Mouse (Mus musculus): ENCODE data around the gene Psen1.

The Psen1 gene

DNA sequence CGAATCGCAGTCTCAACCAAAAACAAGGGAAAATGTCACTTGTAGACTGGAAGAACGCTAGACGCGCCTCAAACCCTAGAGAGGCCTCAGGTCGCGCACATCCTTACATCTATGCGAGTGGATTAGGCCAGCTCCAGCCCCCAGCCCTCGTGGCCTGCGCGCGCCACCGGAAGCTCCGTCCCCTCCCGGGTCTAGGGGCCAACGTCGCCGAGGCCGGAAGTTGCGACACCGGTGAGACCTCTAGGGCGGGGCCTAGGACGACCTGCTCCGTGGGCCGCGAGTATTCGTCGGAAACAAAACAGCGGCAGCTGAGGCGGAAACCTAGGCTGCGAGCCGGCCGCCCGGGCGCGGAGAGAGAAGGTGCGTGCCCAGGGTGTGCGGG lies at the start of gene Psen1:
Gene Psen1, plus strand, starts transcription at position 219 of the 382 bp plus-strand sequence.
- DNase-seq (ENCODE audit: low spot score) = peak; percentile 93

GRCm38 (mm10) chr12:83641233-83641632 lies 46.7 kb upstream of the Psen1 start:
- no peak for DNase-seq (ENCODE audit: low spot score)

DNA sequence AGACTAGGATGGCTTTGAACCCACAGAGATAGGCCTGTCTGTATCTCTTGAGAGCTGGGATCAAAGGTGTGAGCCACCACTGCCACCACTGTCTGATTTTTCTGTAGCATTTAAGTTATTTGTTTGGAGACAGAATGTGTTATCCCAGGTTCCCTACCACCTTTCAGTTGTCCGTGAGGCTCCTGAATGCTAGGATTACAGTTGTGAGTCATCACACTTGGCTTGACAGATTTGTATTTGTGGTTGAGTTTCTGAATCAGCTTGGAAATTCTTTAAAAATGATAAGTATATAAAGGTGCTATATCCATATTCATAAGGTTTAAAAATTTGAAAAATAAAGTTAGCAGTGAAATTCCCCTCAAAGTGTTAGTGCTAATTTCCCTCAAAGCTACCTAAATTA lies 44.8 kb upstream of the Psen1 start:
- no peak for DNase-seq (ENCODE audit: low spot score)

DNA sequence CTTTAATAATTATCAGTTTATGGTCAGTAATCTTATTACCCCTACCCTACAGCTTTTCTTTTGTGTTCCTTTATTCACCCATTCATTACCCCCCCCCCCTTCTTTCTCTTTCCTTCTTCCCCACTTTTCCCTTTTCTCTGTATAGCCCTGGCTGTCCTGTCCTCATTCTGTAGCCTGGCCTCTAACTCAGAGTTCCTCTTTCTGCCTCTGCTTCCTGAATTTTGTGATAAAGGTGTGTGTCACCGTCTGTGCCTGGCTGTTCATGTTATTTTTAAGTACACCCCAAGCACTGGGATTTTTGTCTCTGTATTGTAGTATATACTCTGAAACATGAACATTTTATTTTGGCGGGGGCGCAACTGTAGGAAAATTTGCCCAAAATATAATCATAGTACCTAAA lies 37.6 kb upstream of the Psen1 start:
- no peak for DNase-seq (ENCODE audit: low spot score)

DNA sequence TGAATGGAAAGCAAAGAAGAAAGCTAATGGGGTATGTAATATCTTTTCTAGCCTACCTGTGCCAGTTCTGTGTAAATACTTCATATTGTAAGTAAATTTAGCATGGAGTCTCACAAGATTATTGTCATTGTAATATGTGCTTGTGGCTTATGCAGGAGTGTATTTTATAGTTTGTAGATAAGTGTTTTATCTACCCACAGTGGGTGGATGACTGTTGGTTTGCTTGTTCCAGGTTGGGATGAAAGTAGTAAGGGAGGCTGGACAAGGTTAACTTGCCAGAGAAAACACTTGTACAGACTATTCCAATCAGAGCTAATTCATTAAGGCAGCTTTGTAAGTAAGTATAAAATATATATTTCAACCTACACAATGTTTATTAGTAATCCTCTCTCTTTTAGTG lies 36.5 kb upstream of the Psen1 start:
- DNase-seq (ENCODE audit: low spot score) = no peak

GRCm38 (mm10) chr12:83685466-83685865 lies 2.5 kb upstream of the Psen1 start:
- DNase-seq (ENCODE audit: low spot score) = no peak

- no peak for DNase-seq (ENCODE audit: low spot score)
Observed at GRCm38 (mm10) chr12:83686575-83687350, 1.2 kb upstream of the Psen1 start.

GRCm38 (mm10) chr12:83688316-83689086 lies 549 bp downstream of the Psen1 start:
- no peak for DNase-seq (ENCODE audit: low spot score)

- no peak for DNase-seq (ENCODE audit: low spot score)
Observed at GRCm38 (mm10) chr12:83689087-83689432, 1.1 kb downstream of the Psen1 start.

DNA sequence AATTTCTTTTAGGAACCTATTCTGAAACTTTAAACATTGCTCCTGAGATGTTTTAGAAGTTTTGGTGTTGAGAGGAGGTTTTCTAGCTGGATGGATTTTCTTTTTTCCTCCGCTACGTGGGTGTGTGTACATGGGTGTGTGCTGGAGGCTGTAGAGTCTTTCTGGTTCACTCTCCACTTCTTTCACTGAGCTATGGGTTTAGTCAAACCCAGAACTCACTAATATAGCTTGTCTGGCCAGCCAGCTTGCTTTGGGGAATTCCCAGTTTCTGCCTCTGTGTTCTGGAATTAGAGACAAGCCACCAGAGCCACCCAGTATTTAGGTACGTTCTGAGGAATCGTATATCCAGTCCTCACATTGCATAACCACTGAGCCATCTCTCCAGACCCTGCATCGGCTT lies 6.1 kb downstream of the Psen1 start:
- DNase-seq (ENCODE audit: low spot score) = no peak

DNA sequence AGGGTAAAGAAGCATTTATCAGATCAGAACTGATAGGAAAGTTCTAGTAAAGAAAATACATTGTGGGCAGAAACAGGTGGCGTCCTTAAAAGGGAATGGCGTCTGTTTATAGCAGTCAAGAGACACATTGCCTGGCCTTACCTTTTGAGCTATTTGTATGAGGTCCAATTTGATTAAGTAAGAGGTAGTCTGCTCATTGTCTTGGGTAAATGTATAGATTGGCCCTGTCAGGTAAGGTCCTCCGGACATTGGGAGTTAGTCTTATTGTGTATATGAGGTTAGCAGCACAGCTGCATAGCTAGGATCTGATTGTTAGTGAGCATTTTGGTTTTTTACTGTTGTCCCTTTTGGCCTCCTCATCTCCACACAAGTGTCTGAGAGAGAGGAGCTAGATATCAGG lies 6.7 kb downstream of the Psen1 start:
- no peak for DNase-seq (ENCODE audit: low spot score)

DNA sequence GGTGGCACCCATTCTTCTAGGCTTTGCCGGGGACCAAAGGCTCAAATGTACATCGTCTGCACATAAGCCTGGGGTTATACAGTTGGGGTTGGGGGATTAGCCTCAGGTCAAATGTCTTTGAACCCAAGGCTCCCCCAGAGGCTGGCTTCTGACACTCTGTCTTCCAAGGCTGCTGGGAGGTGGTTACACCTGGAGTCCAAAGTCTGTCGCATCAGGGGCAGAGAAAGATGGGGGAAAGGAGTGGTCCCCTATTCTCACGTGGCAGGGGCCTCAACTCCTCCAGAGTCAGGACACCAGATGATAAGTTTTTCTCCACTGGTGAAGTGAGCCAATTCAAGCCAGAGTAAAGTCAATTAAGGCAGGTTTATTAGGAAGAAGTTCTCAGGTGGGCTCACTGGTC lies 10.7 kb downstream of the Psen1 start:
- no peak for DNase-seq (ENCODE audit: low spot score)

DNA sequence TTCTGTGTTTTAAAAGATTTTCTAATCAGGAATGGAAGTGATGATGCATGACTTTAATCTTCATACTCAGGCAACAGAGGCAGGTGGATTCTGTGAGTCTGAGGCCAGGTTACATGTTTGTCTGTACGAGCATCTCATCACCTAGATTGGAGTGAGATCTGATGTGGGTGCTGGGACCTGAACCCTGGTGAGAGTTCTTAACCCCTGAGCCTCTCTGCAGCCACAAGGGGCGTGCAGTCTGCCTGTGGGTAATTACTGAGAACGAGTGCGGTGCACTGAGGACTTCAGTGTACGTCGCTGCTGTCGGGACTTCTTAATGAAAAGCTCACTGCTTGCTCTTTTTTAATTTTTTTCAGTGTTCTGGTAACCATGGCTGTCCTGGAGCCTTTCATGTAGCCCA lies 13.7 kb downstream of the Psen1 start:
- DNase-seq (ENCODE audit: low spot score) = no peak

DNA sequence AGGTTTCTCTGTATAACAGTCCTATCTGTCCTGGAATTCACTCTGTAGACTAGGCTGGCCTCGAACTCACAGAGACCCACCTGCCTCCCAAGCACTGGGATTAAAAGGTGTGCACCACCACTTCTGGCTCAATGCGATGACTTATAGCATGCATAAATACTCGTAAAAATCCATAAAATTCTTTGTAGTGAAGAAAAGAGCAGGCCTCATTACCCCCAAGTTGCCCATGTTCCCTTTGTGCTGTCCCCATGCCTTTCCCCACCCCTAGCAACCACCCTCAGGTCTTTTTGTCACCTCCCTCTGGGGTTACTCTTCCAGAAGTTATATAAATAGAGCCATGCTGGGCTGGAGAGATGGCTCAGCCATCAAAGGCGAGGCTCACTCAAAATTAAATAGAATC lies 14.8 kb downstream of the Psen1 start:
- DNase-seq (ENCODE audit: low spot score) = no peak

DNA sequence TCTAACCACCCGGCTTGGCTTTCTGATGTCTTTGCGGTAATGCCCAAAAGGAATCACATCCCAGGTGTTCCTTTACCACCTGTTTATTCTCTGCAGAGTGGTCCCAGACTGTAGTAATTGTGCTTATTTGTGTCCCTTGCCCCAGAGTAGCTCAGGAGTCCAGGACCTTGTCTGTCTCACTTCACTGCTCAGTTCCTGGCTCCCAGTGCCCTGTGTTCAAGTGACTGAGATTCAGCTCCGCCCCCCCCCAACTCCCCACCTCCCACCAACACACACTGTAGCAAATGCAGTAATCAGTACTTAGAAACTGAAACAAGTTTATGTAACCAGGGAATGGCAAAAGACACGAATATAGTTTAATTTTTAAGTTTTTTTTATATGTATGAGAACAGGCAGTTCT lies 19.0 kb downstream of the Psen1 start:
- no peak for DNase-seq (ENCODE audit: low spot score)

DNA sequence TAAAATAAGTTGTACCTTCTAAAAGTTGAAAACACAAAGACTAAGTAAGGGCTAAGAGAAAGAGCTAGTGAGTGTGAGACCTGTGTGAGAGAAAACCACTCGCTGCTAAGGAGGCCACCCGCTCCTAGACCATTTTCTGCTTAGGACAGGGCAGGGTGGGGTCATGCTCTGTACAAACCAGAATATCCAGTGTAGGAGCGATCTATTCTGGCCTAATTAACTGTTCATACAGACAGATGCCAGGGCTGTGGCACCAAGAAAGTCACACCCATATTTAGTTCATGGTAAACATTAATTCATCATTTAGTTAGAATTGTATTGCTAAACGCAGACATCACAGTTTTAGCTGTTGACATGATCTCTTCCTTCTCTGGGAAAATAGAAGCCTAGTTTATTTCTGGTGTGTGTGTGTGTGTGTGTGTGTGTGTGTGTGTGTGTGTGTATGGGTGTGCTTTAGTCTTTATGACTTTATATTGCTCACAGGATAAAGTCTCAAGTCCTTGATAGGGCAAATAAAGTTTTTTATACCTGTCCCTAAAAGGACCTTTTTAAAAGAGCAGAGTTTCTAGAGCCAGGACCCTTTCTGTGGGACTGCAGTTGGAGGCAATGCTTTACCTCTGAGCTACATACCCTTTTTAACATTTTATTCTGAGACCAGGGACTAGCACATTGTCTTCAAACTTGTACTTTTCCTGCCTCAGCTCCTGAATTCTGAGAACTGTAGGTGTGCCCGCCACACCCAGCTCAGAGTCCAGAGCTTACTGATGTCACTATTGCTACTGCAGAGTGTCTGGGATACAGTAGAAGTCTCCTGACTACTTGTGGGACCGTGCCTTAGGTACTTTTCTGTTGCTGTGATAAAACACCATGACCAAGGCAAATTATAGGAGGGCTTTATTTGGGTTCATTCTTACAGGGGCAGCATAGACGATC lies 20.5 kb downstream of the Psen1 start:
- no peak for DNase-seq (ENCODE audit: low spot score)

GRCm38 (mm10) chr12:83709934-83710333 lies 22.0 kb downstream of the Psen1 start:
- DNase-seq (ENCODE audit: low spot score) = no peak

GRCm38 (mm10) chr12:83713749-83714148 lies 25.8 kb downstream of the Psen1 start:
- no peak for DNase-seq (ENCODE audit: low spot score)

DNA sequence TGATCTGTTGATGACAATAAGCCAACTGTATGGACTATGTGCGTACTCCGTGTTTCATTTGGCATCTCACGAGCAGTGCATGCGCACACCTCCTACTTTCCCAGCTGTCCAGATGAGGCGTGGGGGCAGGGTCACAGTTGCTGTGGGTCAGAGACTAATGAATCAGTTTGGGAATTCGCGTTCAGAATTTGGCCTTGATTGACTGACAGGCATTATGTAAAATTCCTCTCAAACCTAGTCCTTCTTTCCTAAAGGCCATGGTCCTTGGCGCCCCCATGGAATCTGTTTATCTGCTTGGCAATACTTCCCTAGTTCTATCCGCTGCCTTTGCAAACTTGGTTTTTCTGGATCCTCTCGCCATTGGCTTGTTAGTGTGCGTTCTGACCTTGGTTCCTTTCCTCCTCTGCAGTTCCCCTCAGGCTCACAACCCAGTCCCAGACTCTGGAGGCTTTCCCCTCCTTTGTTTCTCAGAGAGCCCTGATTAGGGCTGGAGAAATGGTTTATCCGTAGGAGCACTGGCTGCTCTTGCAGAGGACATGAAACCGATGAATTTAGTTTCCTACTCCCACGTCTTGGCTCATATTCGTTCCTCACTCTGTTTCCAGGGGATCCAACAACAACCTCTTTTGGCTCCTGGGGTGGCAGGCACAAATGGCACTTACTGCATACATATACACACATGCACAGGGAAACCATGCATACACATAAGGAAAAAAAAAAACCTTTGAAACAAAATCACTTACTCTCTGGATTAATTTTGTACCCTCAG lies 28.6 kb downstream of the Psen1 start:
- DNase-seq (ENCODE audit: low spot score) = peak; percentile 40

GRCm38 (mm10) chr12:83719431-83719830 lies 31.5 kb downstream of the Psen1 start:
- no peak for DNase-seq (ENCODE audit: low spot score)

GRCm38 (mm10) chr12:83721281-83721680 lies 33.3 kb downstream of the Psen1 start:
- no peak for DNase-seq (ENCODE audit: low spot score)

DNA sequence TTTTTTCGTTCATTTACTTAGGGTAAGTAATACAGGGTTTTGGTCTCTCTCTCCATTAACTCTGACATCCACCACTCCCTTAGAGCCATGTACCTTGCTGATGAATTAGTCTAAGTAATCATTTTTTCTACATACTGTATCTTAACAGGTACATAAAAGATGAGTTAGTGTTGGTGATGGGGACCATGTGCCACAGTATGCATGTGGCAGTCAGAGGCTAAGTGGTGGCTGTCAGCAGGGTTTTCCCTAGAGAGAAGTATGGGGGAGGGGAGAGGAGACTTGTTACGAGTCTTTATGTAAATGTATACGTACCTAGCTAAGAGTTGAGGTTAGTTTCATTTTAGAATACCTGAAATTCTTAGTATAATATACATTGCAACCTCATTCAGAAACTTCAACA lies 35.1 kb downstream of the Psen1 start:
- no peak for DNase-seq (ENCODE audit: low spot score)

Measured in ovary, postnatal 36 days (tissue).